8 mouse cellular contexts compared by ENCODE assay signal in genomic region chr5:136115891-136116783, GRCm38 (mm10). TPM values are rescaled to one million over a fixed set of nuclear protein-coding genes. Genes with fewer than 3 reads are reported as not detected.
DNase-seq lines count a peak whose midpoint lies in the region; ATAC-seq and TF ChIP-seq lines count a peak whose summit lies in the region.

Gene Polr2j (plus strand): TSS chr5:136116631.

- peak within 1 kb of the TSS; percentile 94 for H3K4me3 ChIP-seq in heart, embryonic 11.5 days (ENCODE audit: low read depth, low read length)
- peak within 1 kb of the TSS; percentile 99 for H3K4me3 ChIP-seq in kidney, embryonic 16.5 days (ENCODE audit: low read length)
- H3K4me3 ChIP-seq in liver, adult 2 months (ENCODE audit: insufficient read depth, low read depth, low read length), result peak within 1 kb of the TSS; percentile 91
- H3K4me3 ChIP-seq in myocyte, result peak within 1 kb of the TSS; percentile 68

- peaks cover 19% of the 10 kb centered on the region; the same call in 1 of the 2 replicates for H3K79me2 ChIP-seq in liver, adult 2 months (ENCODE audit: control insufficient read depth, insufficient read depth, low read length)
- H3K79me2 ChIP-seq in myocyte (ENCODE audit: control insufficient read depth, insufficient read depth), result peaks cover 29% of the 10 kb centered on the region

- H3K4me1 ChIP-seq in heart, embryonic 11.5 days (ENCODE audit: control insufficient read depth, insufficient read depth, low read length), result peaks cover 13% of the 10 kb centered on the region
- peaks cover 20% of the 10 kb centered on the region for H3K4me1 ChIP-seq in kidney, embryonic 16.5 days (ENCODE audit: insufficient read depth, low read length)
- H3K4me1 ChIP-seq in liver, adult 2 months (ENCODE audit: control insufficient read depth, insufficient read depth, low read length), result peaks cover 4% of the 10 kb centered on the region

- peak within 1 kb of the TSS; percentile 94 for H3K4me2 ChIP-seq in heart, embryonic 11.5 days
- H3K4me2 ChIP-seq in kidney, embryonic 16.5 days (replicated peaks; ENCODE audit: low read depth, low read length), result peak within 1 kb of the TSS; percentile 90
- H3K4me2 ChIP-seq in myocyte (ENCODE audit: low read depth), result peak within 1 kb of the TSS; percentile 97

- H3ac ChIP-seq in myocyte (ENCODE audit: control insufficient read depth, insufficient read length), result peak within 1 kb of the TSS; percentile 14

- no peaks in the 10 kb centered on the region for H3K9me3 ChIP-seq in heart, embryonic 11.5 days (replicated peaks; ENCODE audit: control insufficient read depth, low read length)
- no peaks in the 10 kb centered on the region for H3K9me3 ChIP-seq in kidney, embryonic 16.5 days (ENCODE audit: low read length)

- peak; percentile 79 for TF ChIP-seq POLR2A in liver, adult 2 months (IDR thresholded peaks at IDR 0.05; ENCODE audit: extremely low read depth, insufficient read depth, low read length)
- peak; percentile 88 for TF ChIP-seq POLR2A in myocyte (IDR thresholded peaks at IDR 0.05; ENCODE audit: insufficient read length, low read depth)

- peaks cover 5% of the 10 kb centered on the region; the same call in 1 of the 2 replicates for H3K36me3 ChIP-seq in heart, embryonic 11.5 days (ENCODE audit: control insufficient read depth, insufficient read depth, low read length)
- peaks cover 15% of the 10 kb centered on the region for H3K36me3 ChIP-seq in kidney, embryonic 16.5 days (ENCODE audit: insufficient read depth, low read length)
- H3K36me3 ChIP-seq in liver, adult 2 months (ENCODE audit: control insufficient read depth, insufficient read depth, low read length), result no peaks in the 10 kb centered on the region; the same call in 1 of the 2 replicates
- H3K36me3 ChIP-seq in myocyte (ENCODE audit: control insufficient read depth, insufficient read depth), result no peaks in the 10 kb centered on the region
- H3K36me3 ChIP-seq in splenic B cell, adult 2 months (ENCODE audit: control insufficient read depth, insufficient read depth, low read length, poor library complexity, severe bottlenecking), result peaks cover 2% of the 10 kb centered on the region; the same call in 1 of the 2 replicates

- peak; percentile 99 for DNase-seq in B cell, adult 2 months
- peak; percentile 98 for DNase-seq in brain, adult 2 months (ENCODE audit: low read depth, low spot score)
- DNase-seq in liver, adult 2 months (ENCODE audit: extremely low read depth, low read depth, low spot score), result peak; percentile 84
- DNase-seq in splenic B cell, adult 2 months (ENCODE audit: low read depth, low spot score), result peak; percentile 98

- WGBS in heart, embryonic 11.5 days (ENCODE audit: insufficient replicate concordance), result 2% methylated on average over 42 of the region's 42 CpGs
- 2% methylated on average over 42 of the region's 42 CpGs for WGBS in kidney, embryonic 16.5 days
- 3% methylated on average over 42 of the region's 42 CpGs for WGBS in liver, adult 2 months

- no peaks in the 10 kb centered on the region for H3K27me3 ChIP-seq in heart, embryonic 11.5 days (ENCODE audit: control insufficient read depth, insufficient read depth, low read length)
- H3K27me3 ChIP-seq in kidney, embryonic 16.5 days (ENCODE audit: insufficient read depth, low read length), result no peaks in the 10 kb centered on the region
- no peaks in the 10 kb centered on the region for H3K27me3 ChIP-seq in liver, adult 2 months (ENCODE audit: control insufficient read depth, insufficient read depth, low read length)
- H3K27me3 ChIP-seq in myocyte (ENCODE audit: control insufficient read depth, insufficient read depth, insufficient read length), result no peaks in the 10 kb centered on the region
- H3K27me3 ChIP-seq in splenic B cell, adult 2 months (ENCODE audit: control insufficient read depth, insufficient read depth, low read length, poor library complexity, severe bottlenecking), result no peaks in the 10 kb centered on the region

- TF ChIP-seq CTCF in liver, adult 2 months (IDR thresholded peaks at IDR 0.05; ENCODE audit: low read depth, low read length), result peak; percentile 92

- 0 out of 2 replicates have a peak within 1 kb of the TSS, but pooled peaks have one; percentile 54 for H3K27ac ChIP-seq in heart, embryonic 11.5 days (ENCODE audit: low read depth, low read length)
- H3K27ac ChIP-seq in kidney, embryonic 16.5 days (ENCODE audit: low read length), result 0 out of 2 replicates have a peak within 1 kb of the TSS, but pooled peaks have one; percentile 58
- peak within 1 kb of the TSS; percentile 56 for H3K27ac ChIP-seq in liver, adult 2 months (replicated peaks; ENCODE audit: insufficient read depth, low read depth, low read length)

- ATAC-seq in erythroblast, adult 5-6 weeks (replicated peaks; ENCODE audit: low FRiP score, poor library complexity, severe bottlenecking), result peak; percentile 96
- ATAC-seq in heart, embryonic 11.5 days (replicated peaks; ENCODE audit: insufficient number of reproducible peaks, low FRiP score, low TSS enrichment), result peak; percentile 90
- ATAC-seq in kidney, embryonic 16.5 days (ENCODE audit: low FRiP score, low TSS enrichment), result peak; percentile 97

- peak within 1 kb of the TSS; percentile 91 for H3K9ac ChIP-seq in heart, embryonic 11.5 days (ENCODE audit: low read depth, low read length)
- peak within 1 kb of the TSS; percentile 88 for H3K9ac ChIP-seq in kidney, embryonic 16.5 days (replicated peaks; ENCODE audit: low read length)
- peak within 1 kb of the TSS; percentile 86 for H3K9ac ChIP-seq in liver, adult 2 months (ENCODE audit: low read depth, low read length)

TF ChIP-seq in myocyte, 11 proteins besides CTCF, POLR2A, EP300 and RAD21:
- no peak for TF ChIP-seq MAX (IDR thresholded peaks at IDR 0.05; ENCODE audit: low read depth)
- TF ChIP-seq MYOG (IDR thresholded peaks at IDR 0.05; ENCODE audit: control insufficient read depth in 1 of 3, insufficient read depth in 1 of 3, insufficient read length in 2 of 3, low read depth in 2 of 3), result peak in 1 of 3 experiments; percentile 35
- no peak for TF ChIP-seq CEBPB (IDR thresholded peaks at IDR 0.05; ENCODE audit: insufficient read depth, poor library complexity, severe bottlenecking)
- peak; percentile 91 for TF ChIP-seq POLR2AphosphoS2 (IDR thresholded peaks at IDR 0.05; ENCODE audit: insufficient read length, low read depth)
- TF ChIP-seq MYOD1 (IDR thresholded peaks at IDR 0.05; ENCODE audit: control insufficient read depth in 1 of 3, insufficient read length in 2 of 3, low read depth in 2 of 3), result peak in 1 of 3 experiments; percentile 32

RNA-seq across cellular contexts. Expression of gene Polr2j, which starts in this region (rescaled TPM):
- 34.6 and 42.0 TPM in 2 replicates for total RNA-seq in erythroblast, adult 5-6 weeks (2015; ENCODE audit: low replicate concordance)
- 24.1 and 62.5 TPM in 2 replicates for total RNA-seq in erythroblast, adult 5-6 weeks (2017; ENCODE audit: low replicate concordance)
- 164 and 178 TPM in 2 replicates for polyA plus RNA-seq in heart, embryonic 11.5 days (2014; fragmentation: Nextera tagmentation; extraction: Ambion mirVana)
- polyA plus RNA-seq in kidney, embryonic 16.5 days (2015; fragmentation: Nextera tagmentation; extraction: Ambion mirVana), result 243 and 245 TPM in 2 replicates
- 46.1 and 52.4 TPM in 2 replicates for total RNA-seq in liver, adult 2 months (2014; rRNA removed)
- polyA plus RNA-seq in liver, adult 2 months (2012; rRNA removed), result 34.3 and 36.1 TPM in 2 replicates
- polyA plus RNA-seq in myocyte (2012; fragmentation: generic; extraction: Trizol), result 139 TPM

Comparison
In these comparisons a context has a peak if more than half of its experiments do, and no peak if none do; other contexts are left out.
1. Peak in every context shown above with its lines: DNase-seq, ATAC-seq, H3K4me3 ChIP-seq and H3K27ac ChIP-seq.